Mouse (Mus musculus) right cerebral cortex, adult 2 months (tissue): ENCODE data around the gene Wbp1l.
"Not testable (repeated sequence)": the region's sequence is repeated elsewhere in the genome, so short reads cannot be mapped to it uniquely, and the experiment has no call there.

Experiments used
- DNase-seq, 2 experiments: peaks; one replicate each; pipeline ENCODE4 v3.0.0; 2021 to 2022; ENCODE audit warnings: low spot score in 2 of 2

Gene Wbp1l

GRCm38 (mm10) chr19:46598720-46599252 lies at the start of gene Wbp1l:
Gene Wbp1l, plus strand, starts transcription at chr19:46599084.
- peak; percentile 97 for DNase-seq

- no peak for DNase-seq
Measured at GRCm38 (mm10) chr19:46550385-46550784, 48.5 kb upstream of the Wbp1l start.

DNA sequence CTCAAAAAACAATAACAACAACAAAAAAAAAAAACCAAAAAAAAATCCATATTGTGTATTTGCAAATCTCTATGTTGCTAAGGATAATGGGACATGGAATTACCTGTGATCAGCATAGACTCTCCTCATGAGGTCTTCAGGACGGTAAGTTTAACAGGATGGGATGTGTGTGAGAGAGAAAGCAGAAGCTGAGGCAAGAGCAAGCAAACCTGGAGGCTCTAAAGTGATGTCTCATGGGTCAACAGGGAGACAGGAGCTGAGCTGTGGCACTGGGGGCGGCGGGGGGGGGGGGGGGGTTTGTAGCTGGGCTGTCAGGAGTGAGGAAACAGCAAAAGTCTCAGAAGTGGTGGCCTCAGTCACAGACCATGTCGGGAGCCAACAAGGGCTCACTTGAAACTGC lies 46.4 kb upstream of the Wbp1l start:
- no peak for DNase-seq

- peak in 1 of 2 experiments; percentile 45 for DNase-seq
Measured at GRCm38 (mm10) chr19:46553541-46553955, 45.3 kb upstream of the Wbp1l start.

- DNase-seq: no peak
Measured at GRCm38 (mm10) chr19:46558009-46558408, 40.9 kb upstream of the Wbp1l start.

GRCm38 (mm10) chr19:46558631-46559030 lies 40.3 kb upstream of the Wbp1l start:
- no peak for DNase-seq

DNA sequence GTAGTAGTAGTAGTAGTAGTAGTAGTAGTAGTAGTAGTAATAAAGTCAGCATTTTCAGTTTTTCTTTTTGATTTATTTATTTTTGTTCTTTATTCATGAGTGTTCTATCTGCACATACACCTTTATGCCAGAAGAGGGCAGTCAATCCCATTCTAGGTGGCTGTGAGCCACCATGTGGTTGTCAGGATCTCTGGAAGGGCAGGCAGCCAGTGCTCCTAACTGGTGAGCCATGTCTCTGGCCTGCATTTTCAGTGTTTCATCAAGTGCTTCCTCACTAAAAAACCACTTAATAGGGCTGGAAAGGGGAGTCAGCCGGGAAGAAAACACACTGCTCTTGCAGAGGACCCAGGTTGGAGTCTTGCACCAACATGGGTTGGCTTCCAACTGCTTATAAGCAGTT lies 36.8 kb upstream of the Wbp1l start:
- DNase-seq: peak; percentile 33 to 36

DNA sequence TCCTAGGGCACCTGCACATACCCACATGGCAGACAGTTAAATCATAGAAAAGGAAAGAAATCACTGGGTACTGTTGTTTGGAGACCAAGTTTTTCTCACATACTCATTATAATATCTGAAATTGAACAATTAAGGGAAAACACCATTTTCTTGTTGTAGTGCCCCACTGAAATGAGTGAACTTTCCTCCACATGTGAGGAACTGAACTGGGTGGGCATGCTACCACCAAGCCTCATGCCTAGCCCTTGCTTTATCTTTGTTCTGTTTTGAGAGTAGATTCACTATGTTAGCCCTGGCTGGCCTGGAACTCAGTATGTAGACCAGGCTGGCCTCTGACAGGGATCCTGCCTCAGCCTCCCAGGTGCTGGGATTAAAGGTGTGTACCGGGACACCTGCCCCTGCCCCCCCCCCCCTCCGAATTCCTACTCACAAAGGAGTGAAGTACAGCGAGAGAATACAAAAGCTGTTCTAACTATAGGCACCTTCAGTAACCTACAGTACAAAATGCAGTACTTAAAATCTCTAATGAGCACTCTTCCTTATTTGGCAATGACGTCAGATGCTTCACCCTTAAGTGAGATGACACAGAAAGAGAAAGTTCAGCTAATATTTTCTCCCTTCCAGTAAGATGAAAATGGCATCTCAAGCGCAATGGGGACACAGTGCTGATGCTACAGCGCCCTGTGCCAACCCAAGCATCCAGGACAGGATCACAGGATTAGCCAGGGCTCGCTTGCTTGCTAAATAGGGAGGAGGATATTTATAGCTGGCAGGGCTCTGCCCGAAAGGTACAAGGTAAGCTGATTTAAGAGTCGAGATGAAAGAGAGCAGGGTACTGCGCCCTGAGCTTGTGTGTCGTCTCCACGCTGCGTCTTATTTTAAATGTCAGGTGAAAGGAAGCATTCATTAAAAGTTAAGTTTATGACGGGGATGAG lies 36.0 kb upstream of the Wbp1l start:
- no peak for DNase-seq

DNA sequence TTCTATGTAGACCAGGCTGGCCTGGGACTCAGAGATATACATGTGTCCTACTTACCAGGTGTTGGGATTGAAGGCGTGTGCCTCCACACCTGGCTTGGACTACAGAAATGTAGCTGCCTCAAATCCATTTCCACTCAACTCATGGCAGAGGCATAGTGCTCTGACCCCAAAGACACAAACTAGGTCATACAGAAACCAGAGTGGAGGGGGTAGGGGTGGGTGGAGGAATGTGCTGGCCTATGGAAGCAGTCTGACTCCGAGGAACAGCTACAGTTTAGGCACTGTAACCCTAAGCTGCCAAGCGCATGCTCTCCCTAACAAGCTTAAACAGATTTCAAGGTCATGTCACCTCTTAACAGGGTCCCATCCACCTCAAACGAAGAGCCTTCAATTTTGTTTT lies 35.3 kb upstream of the Wbp1l start:
- no peak for DNase-seq

GRCm38 (mm10) chr19:46564043-46564462 lies 34.8 kb upstream of the Wbp1l start:
- DNase-seq: no peak

DNA sequence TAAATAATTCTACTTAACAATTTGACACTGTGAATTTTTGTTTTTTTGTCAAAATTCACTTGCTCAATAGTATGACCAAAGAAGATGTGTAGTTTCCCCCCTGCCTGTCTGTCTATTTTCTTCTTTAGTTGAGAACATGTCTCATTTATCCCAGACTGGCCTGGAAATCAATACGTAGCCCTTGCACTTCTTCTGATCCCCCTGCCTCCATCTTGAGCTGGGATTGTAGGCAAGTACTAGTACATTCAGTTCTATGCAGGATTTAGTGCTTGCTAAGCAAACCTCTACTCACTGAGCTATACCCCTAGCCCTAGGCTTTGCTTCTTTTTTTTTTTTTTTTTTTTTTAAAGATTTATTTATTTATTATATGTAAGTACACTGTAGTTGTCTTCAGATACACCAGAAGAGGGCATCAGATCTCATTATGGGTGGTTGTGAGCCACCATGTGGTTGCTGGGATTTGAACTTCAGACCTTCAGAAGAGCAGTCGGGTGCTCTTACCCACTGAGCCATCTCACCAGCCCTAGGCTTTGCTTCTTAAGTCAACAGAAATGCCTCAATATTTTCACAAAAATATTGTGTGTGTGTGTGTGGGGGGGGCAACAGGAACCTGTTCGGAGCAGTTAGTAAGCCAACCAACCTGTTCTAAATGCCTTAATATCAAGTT lies 27.5 kb upstream of the Wbp1l start:
- not testable (repeated sequence) for DNase-seq

DNA sequence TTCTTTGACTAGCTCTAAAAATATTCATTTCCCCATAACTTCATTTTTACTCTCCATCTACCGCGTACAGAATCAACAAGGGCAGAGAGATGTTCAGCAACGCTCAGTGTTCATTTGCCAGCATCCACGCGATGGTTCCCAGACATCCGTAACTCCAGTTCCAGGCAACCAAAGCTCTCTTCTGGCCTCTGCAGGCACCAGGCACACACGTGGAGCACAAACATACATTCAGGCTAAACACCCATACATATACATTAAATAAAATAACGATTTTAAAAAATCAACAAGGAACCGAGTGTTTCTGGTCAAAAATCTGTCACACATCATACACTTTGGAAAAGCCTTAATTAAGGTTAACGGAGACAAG lies 27.0 kb upstream of the Wbp1l start:
- DNase-seq: no peak

- DNase-seq: no peak
Measured at GRCm38 (mm10) chr19:46572548-46572947, 26.3 kb upstream of the Wbp1l start.

- peak; percentile 92 to 93 for DNase-seq
Measured at GRCm38 (mm10) chr19:46572951-46573937, 25.6 kb upstream of the Wbp1l start, which contains the start of the genes Arl3 and Sfxn2. Gene Arl3, minus strand, starts transcription at chr19:46573198. Gene Sfxn2, plus strand, starts transcription at chr19:46573365.

- DNase-seq: no peak
Measured at GRCm38 (mm10) chr19:46573990-46574389, 24.9 kb upstream of the Wbp1l start.

DNA sequence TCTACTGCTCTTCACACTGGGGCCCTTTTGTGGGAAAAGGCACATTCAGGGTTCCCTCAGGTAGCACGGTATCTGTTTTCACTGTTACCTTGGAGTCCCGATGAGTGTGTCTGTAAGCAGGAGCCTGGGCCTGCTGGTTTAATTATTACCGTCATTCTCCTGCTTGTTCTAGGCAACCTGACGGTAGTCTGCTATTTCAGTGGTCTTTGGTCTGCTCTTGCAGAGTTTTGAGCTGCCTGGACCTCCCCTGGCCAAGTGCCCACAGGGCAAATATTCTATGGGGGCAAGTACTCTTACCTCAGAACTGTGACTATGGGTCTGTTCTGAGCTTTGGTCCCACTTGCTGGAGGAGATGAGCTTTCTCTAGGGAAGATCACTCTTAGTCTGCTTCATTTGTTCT lies 23.7 kb upstream of the Wbp1l start:
- DNase-seq: no peak

GRCm38 (mm10) chr19:46587823-46588508 lies 10.9 kb upstream of the Wbp1l start:
- DNase-seq: peak; percentile 90 to 91

- DNase-seq: no peak
Measured at GRCm38 (mm10) chr19:46591575-46591974, 7.3 kb upstream of the Wbp1l start.

GRCm38 (mm10) chr19:46592751-46593439 lies 6.0 kb upstream of the Wbp1l start:
- no peak for DNase-seq

DNA sequence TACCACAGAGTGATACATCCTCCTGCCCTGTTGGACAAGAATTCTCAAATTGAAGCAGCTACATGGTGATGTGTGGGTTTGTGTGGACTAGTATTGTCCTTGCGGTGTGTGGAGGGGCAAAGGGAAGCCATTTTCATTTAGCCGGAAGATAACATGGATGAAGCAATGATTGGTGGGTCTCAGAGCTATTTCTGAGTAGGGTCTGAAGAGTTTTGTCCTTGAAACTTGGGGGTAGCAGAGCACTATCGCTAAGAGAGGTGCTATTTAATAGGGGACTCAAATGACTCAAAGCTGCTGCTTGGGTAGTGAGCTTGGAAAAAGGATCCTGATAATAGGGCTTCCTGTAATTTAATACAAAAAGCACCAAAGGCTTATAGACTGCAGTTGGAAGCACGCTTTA lies 697 bp upstream of the Wbp1l start:
- no peak for DNase-seq
